Mouse (Mus musculus) heart, embryonic 14.5 days (tissue): Measurements from ENCODE around the gene Mmachc. TPM values are rescaled to one million over a fixed set of nuclear protein-coding genes. Genes with fewer than 3 reads are reported as not detected.
A peak's percentile ranks its signal among the peaks of the same experiment; 100 is the strongest.
"Not testable (repeated sequence)": the region's sequence is repeated elsewhere in the genome, so short reads cannot be mapped to it uniquely, and the experiment has no call there.

Experiments
- ATAC-seq: fragments of 200-750 bp; cut with Nextera tagmentation; 2 replicates; pipeline ENCODE4 v1.8.0; 2017; ENCODE audit warnings: low read depth, moderate TSS enrichment; ENCODE audit not compliant: insufficient number of reproducible peaks, insufficient read depth, low FRiP score
- H3K27ac ChIP-seq, 2 experiments: fragments of 200-500 bp in 1 of 2; fragments of 300-500 bp in 1 of 2; sonication (generic) in 1 of 2; replicated peaks in 1 of 2; 2 replicates each; pipeline ENCODE4 v1.5.1; 2012 to 2014; ENCODE audit warnings: low read depth in 2 of 2, low read length in 2 of 2, control low read depth in 1 of 2, mild to moderate bottlenecking in 1 of 2, mixed read lengths in 1 of 2; ENCODE audit not compliant: control insufficient read depth in 1 of 2, insufficient read depth in 1 of 2
- H3K27me3 ChIP-seq: fragments of 300-500 bp; sonication (generic); 2 replicates; pipeline ENCODE4 v1.6.1; 2014; ENCODE audit warnings: mild to moderate bottlenecking, low read length, control low read depth; ENCODE audit not compliant: control insufficient read depth, insufficient read depth
- H3K36me3 ChIP-seq: fragments of 300-500 bp; sonication (generic); 2 replicates; pipeline ENCODE4 v1.6.1; 2014; ENCODE audit warnings: mild to moderate bottlenecking, control low read depth, low read length, mixed read lengths; ENCODE audit not compliant: control insufficient read depth, insufficient read depth
- H3K4me1 ChIP-seq, 2 experiments: fragments of 200-500 bp in 1 of 2; fragments of 300-500 bp in 1 of 2; sonication (generic) in 1 of 2; 2 replicates each; pipeline ENCODE4 v1.6.1; 2012 to 2014; ENCODE audit warnings: low read length in 2 of 2, control low read depth in 1 of 2, mixed read lengths in 1 of 2; ENCODE audit not compliant: control insufficient read depth in 2 of 2, insufficient read depth in 2 of 2
- H3K4me2 ChIP-seq: fragments of 300-500 bp; sonication (generic); 2 replicates; pipeline ENCODE4 v1.6.1; 2014; ENCODE audit warnings: mild to moderate bottlenecking, low read length
- H3K4me3 ChIP-seq, 2 experiments: fragments of 200-500 bp in 1 of 2; fragments of 300-500 bp in 1 of 2; sonication (generic) in 1 of 2; 2 replicates each; pipeline ENCODE4 v1.5.1; 2012 to 2014; ENCODE audit warnings: low read length in 2 of 2, mild to moderate bottlenecking in 2 of 2, control low read depth in 1 of 2, low read depth in 1 of 2, moderate library complexity in 1 of 2; ENCODE audit not compliant: control insufficient read depth in 1 of 2, insufficient read depth in 1 of 2
- H3K9ac ChIP-seq: fragments of 300-500 bp; sonication (generic); 2 replicates; pipeline ENCODE4 v1.6.1; 2014; ENCODE audit warnings: mild to moderate bottlenecking, low read length
- H3K9me3 ChIP-seq: fragments of 300-500 bp; sonication (generic); 2 replicates; pipeline ENCODE4 v1.6.1; 2016; ENCODE audit warnings: low read length, control low read depth; ENCODE audit not compliant: control insufficient read depth
- WGBS: fragments of 180-500 bp; shearing (Covaris S2); extraction: QIAGEN DNeasy Blood & Tissue Kit; methylation state at CpG from one replicate; pipeline ENCODE4 v1.1.7; 2014; 5-methylcytosine and 5-hydroxymethylcytosine counted together
- polyA plus RNA-seq: library from polyadenylated mRNA; unstranded; fragments of >200 nt; fragmentation: Nextera tagmentation; extraction: Ambion mirVana; gene quantifications from 2 replicates; pipeline ENCODE4 v1.2.1, GENCODE M21; 2014

Gene Mmachc
- polyA plus RNA-seq, 1 experiment from 2014 or later = 31.9 TPM

DNA sequence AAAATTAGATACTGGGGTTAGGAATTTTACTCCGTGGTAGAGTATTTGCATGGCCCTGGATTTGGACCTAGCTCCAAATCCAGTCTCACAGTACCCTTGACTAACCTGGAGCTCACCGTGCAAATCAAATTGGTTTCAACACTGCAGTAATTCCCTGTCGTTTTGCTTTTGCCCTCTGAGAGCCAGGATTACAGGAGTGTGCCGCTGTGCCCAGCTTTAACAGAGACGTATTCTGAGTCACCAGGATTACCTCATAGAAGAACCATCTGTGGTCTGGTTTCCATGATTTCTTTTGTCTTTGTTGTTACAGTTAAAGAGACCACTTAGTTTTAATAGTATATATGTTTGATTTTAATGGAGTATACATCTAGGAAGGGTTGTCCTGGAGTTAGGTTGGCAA lies 29.1 kb downstream of the Mmachc start:
- no peak overlapping the region for H3K9ac ChIP-seq
- 53% methylated on average over 5 of the region's 5 CpGs for WGBS
- H3K36me3 ChIP-seq = no peaks in the 10 kb centered on the region
- no peaks in the 10 kb centered on the region for H3K27me3 ChIP-seq
- no peak overlapping the region for H3K27ac ChIP-seq
- H3K4me3 ChIP-seq = no peak overlapping the region
- H3K4me2 ChIP-seq = no peak overlapping the region
- ATAC-seq = no peak
- H3K4me1 ChIP-seq = no peaks in the 10 kb centered on the region
- no peaks in the 10 kb centered on the region for H3K9me3 ChIP-seq

DNA sequence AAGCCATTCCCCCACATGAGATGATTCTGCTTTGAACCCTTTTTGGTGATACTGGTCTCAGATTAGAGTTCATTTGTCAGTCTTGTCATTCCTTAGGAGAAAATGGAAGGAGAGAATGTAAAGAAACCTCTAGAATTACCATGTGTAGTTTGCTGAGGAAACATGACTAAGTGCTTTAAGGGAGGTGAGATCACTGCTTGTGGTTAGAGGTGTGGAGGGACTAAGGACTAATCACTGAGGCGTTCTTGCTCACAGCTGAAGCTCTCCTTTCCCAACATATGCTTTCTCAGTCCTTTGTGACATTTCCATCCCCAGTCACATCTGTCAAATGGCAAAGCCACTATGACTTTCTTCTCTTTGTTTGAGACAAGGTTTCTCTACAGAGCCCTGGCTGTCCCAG lies 30.4 kb downstream of the Mmachc start:
- no peaks in the 10 kb centered on the region for H3K36me3 ChIP-seq
- ATAC-seq = no peak
- H3K4me1 ChIP-seq = no peaks in the 10 kb centered on the region
- no peaks in the 10 kb centered on the region for H3K9me3 ChIP-seq
- H3K27ac ChIP-seq = no peak overlapping the region
- H3K4me2 ChIP-seq = no peak overlapping the region
- no peak overlapping the region for H3K9ac ChIP-seq
- H3K27me3 ChIP-seq = no peaks in the 10 kb centered on the region
- 59% methylated on average over 1 of the region's 1 CpGs for WGBS
- H3K4me3 ChIP-seq = no peak overlapping the region

DNA sequence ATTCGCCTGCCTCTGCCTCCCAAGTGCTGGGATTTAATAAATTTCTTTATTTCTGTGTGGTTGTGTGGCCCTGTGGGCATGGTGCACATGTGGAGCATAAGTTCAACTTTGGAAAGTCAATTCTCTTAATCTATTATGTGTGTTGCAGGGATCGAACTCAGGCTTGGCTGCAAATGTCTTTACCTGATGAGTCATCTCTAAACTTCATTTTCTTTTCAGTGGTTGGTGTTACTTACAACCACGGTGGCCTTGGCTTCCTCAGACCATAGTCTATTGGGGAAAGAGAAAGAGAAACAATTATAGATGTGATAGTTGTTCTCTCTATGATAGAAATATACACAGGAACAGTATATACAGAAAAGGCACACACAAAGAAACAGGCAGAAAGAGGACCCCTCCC lies 32.2 kb downstream of the Mmachc start:
- Histone ChIP-seq H3K9me3 (no peaks in the 10 kb centered on the region), H3K27me3 (no peaks in the 10 kb centered on the region), H3K36me3 (no peaks in the 10 kb centered on the region), H3K4me1 (no peaks in the 10 kb centered on the region), H3K4me3 (no peak overlapping the region), H3K9ac (no peak overlapping the region), H3K27ac (no peak overlapping the region), H3K4me2 (no peak overlapping the region)
- no peak for ATAC-seq
- WGBS = 78% methylated on average over 3 of the region's 3 CpGs

DNA sequence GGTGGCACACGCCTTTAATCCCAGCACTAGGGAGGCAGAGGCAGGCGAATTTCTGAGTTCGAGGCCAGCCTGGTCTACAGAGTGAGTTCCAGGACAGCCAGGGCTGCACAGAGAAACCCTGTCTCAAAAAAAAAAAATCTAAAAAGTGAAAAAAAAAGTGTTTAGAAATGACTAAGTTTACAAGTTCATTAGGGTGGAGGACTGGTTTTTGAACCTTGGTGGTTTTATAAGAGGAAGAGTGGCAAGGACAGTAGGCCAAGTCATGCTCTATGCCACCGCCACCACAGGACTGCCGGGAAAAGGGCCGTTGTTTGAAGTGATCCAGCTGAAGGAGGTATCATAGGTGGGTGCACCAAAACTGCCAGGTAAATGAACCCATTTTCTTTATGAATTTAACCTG lies 33.4 kb downstream of the Mmachc start:
- WGBS = 85% methylated on average over 6 of the region's 6 CpGs
- ATAC-seq = not testable (repeated sequence)

DNA sequence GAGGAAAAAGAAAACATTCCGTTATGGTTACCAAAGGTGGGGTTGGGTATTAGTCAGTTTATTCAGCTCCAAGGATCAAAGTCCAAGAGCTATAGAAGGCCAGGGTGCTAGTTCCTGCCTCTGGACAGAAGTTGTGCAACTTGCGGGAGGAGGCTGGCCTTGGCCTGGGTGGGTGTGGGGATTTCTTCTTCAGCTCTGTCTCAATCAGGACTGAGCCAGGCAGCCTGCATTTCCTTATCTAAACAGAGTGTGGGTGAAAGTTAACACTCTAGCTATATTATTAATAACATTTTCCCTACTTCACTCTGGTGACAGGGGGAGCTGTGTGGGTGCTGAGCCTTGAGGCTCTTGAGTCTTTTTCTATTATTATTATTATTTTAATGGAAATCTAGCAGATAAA lies 35.4 kb downstream of the Mmachc start:
- no peak overlapping the region for H3K27ac ChIP-seq
- no peaks in the 10 kb centered on the region for H3K36me3 ChIP-seq
- WGBS = 48% methylated on average over 2 of the region's 2 CpGs
- H3K4me2 ChIP-seq = no peak overlapping the region
- H3K4me3 ChIP-seq = no peak overlapping the region
- H3K4me1 ChIP-seq = no peaks in the 10 kb centered on the region
- no peak for ATAC-seq
- no peak overlapping the region for H3K9ac ChIP-seq
- H3K9me3 ChIP-seq = no peaks in the 10 kb centered on the region
- no peaks in the 10 kb centered on the region for H3K27me3 ChIP-seq

More for the DNA sequence above, 33.4 kb downstream of the Mmachc start:
- not testable (repeated sequence) for H3K36me3 ChIP-seq, H3K27me3 ChIP-seq, H3K4me2 ChIP-seq, H3K4me3 ChIP-seq, H3K4me1 ChIP-seq, H3K27ac ChIP-seq, H3K9ac ChIP-seq, H3K9me3 ChIP-seq

DNA sequence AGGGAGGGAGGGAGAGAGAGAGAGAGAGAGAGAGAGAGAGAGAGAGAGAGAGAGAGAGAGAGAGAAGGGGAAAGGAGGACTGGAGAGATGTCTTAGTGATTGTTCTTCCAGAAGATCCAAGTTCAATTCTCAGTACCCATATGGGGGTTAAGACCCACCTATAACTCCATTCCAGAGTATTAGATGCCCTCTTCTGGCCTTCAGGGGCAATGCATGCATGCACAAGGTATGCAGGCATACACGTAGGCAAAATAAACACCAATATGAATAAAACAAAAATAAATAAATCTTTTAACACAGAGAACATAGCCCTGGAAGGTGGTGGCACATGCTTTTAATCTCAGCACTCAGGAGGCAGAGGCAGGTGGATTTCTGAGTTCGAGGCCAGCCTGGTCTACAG lies 38.9 kb downstream of the Mmachc start:
- Histone ChIP-seq H3K4me3 (no peak overlapping the region), H3K9me3 (no peaks in the 10 kb centered on the region), H3K9ac (no peak overlapping the region), H3K27me3 (no peaks in the 10 kb centered on the region), H3K4me2 (no peak overlapping the region), H3K36me3 (no peaks in the 10 kb centered on the region), H3K4me1 (no peaks in the 10 kb centered on the region), H3K27ac (no peak overlapping the region)
- WGBS = 67% methylated on average over 2 of the region's 2 CpGs
- no peak for ATAC-seq

DNA sequence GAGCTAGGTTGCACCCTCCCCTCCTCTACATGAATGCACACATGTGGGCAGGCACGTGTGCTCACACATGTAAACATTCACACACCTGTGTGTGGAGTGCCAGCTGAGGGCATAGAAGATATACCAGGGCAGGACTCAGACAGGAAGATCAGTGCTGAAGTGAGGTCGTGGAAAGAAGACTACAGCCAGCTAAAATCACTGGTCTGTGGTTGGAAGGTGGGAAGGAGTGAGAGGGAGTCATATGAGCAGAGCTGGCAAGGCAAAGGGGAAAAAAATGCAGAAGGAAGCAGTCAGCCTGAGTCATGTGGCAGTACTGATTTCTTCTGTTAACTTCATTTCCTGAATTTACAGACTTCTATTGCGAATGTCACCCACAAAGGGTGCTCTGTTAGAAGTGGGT lies 40.1 kb downstream of the Mmachc start:
- Histone ChIP-seq H3K27ac (peak overlapping the region; percentile 7 to 45; a peak in 1 of 4 replicates), H3K36me3 (no peaks in the 10 kb centered on the region), H3K4me1 (no peaks in the 10 kb centered on the region), H3K4me3 (no peak overlapping the region), H3K4me2 (no peak overlapping the region), H3K9ac (no peak overlapping the region), H3K27me3 (no peaks in the 10 kb centered on the region), H3K9me3 (no peaks in the 10 kb centered on the region)
- WGBS = 46% methylated on average over 3 of the region's 3 CpGs
- no peak for ATAC-seq

DNA sequence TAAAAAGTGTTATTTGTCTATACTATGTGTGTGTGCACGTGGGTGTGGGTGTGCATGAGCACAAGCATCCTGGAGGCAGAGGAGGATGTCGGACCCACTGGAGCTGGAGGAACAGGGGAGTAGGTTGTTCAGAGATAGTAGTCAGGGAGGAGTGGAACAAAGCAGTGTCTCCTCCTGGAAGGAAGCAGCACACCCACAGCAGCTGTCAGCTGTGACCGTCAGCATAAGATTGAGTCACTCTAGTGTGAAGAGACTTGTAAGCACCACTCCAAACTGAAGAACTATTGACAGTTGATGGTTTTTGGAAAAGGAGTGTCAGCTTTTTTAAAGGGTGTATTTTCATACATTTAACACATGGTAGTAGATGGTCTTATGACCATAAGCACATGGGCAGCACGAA lies 41.6 kb downstream of the Mmachc start:
- Histone ChIP-seq H3K36me3 (no peaks in the 10 kb centered on the region), H3K4me2 (no peak overlapping the region), H3K9ac (no peak overlapping the region), H3K27ac (no peak overlapping the region), H3K4me1 (no peaks in the 10 kb centered on the region), H3K4me3 (no peak overlapping the region), H3K9me3 (no peaks in the 10 kb centered on the region), H3K27me3 (no peaks in the 10 kb centered on the region)
- WGBS = 54% methylated on average over 4 of the region's 4 CpGs
- ATAC-seq = no peak
